Comparison of ENCODE assay signal across 11 mouse cellular contexts in the genomic region with DNA sequence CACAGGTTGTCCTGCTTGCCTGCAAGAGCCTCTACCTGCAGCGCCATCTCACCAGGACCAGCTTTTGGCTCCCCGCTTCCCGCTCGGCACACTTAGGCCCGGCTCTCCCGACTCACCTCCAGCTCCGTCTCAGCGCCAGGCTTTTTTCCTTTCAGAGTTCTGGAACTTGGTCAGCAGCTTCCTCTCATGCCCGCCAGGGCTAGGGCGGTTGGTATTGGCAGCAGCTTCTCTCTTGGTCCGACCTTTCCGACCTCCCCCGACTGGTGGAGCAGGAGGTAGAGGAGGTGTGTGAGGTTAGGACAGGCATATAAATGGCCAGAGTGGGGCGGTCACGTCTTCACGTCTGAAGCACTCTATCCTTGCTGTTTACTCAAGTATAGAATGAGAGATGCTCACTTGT. TPM values are rescaled to one million over a fixed set of nuclear protein-coding genes. Genes with fewer than 3 reads are reported as not detected.
DNase-seq lines count a peak whose midpoint lies in the region; ATAC-seq and TF ChIP-seq lines count a peak whose summit lies in the region.
"Had no signal": no experiment of that assay in that cellular context is flagged by ENCODE, and none has a peak within 500 bp of the region (broad histone marks: within the 10 kb centered on the region; RNA-seq: fewer than 3 reads in every experiment).

No protein-coding gene starts in this region.

- TF ChIP-seq CTCF in liver, adult 2 months (IDR thresholded peaks at IDR 0.05; ENCODE audit: low read depth, low read length), result 0 out of 2 replicates have a peak, but pooled peaks have one; percentile 7

- peaks cover 2% of the 10 kb centered on the region for H3K4me1 ChIP-seq in liver, adult 2 months (ENCODE audit: control insufficient read depth, insufficient read depth, low read length)
- peaks cover 33% of the 10 kb centered on the region for H3K4me1 ChIP-seq in liver, embryonic 11.5 days (replicated peaks; ENCODE audit: control insufficient read depth, insufficient read depth, low read length)

- H3K36me3 ChIP-seq in liver, adult 2 months (ENCODE audit: control insufficient read depth, insufficient read depth, low read length), result no peaks in the 10 kb centered on the region
- no peaks in the 10 kb centered on the region for H3K36me3 ChIP-seq in liver, embryonic 11.5 days (ENCODE audit: control insufficient read depth, insufficient read depth, low read length)
- peaks cover 28% of the 10 kb centered on the region for H3K36me3 ChIP-seq in myocyte (ENCODE audit: control insufficient read depth, insufficient read depth)

- no peaks in the 10 kb centered on the region for H3K27me3 ChIP-seq in liver, adult 2 months (ENCODE audit: control insufficient read depth, insufficient read depth, low read length)
- H3K27me3 ChIP-seq in liver, embryonic 11.5 days (replicated peaks; ENCODE audit: control insufficient read depth, insufficient read depth, low read length), result no peaks in the 10 kb centered on the region
- no peaks in the 10 kb centered on the region for H3K27me3 ChIP-seq in myocyte (ENCODE audit: control insufficient read depth, insufficient read depth, insufficient read length)

- no peak for ATAC-seq in liver, embryonic 11.5 days (replicated peaks; ENCODE audit: low FRiP score)

- H3K9ac ChIP-seq in liver, adult 2 months (ENCODE audit: low read depth, low read length), result no peak overlapping the region
- no peak overlapping the region for H3K9ac ChIP-seq in liver, embryonic 11.5 days (ENCODE audit: low read depth, low read length)

- WGBS in liver, adult 2 months, result 60% methylated on average over 16 of the region's 16 CpGs
- WGBS in liver, embryonic 11.5 days, result 71% methylated on average over 16 of the region's 16 CpGs

- no peak overlapping the region for H3K4me3 ChIP-seq in liver, adult 2 months (ENCODE audit: insufficient read depth, low read depth, low read length)
- no peak overlapping the region for H3K4me3 ChIP-seq in liver, embryonic 11.5 days (ENCODE audit: low read depth, low read length)
- H3K4me3 ChIP-seq in myocyte, result peak overlapping the region; percentile 97

- peak overlapping the region; percentile 5 for H3K4me2 ChIP-seq in liver, embryonic 11.5 days
- peak overlapping the region; percentile 96 for H3K4me2 ChIP-seq in myocyte (ENCODE audit: low read depth)

- peak overlapping the region; percentile 53 for H3ac ChIP-seq in myocyte (ENCODE audit: control insufficient read depth, insufficient read length)

- no peaks in the 10 kb centered on the region for H3K79me2 ChIP-seq in liver, adult 2 months (ENCODE audit: control insufficient read depth, insufficient read depth, low read length)
- H3K79me2 ChIP-seq in myocyte (ENCODE audit: control insufficient read depth, insufficient read depth), result peaks cover 24% of the 10 kb centered on the region

- H3K9me3 ChIP-seq in liver, embryonic 11.5 days (ENCODE audit: control insufficient read depth, low read length), result no peaks in the 10 kb centered on the region

- peak; percentile 8 for DNase-seq in adrenal gland, postnatal 25 days
- no peak for DNase-seq in adrenal gland, postnatal 4 days (ENCODE audit: low spot score in 2 of 2)
- DNase-seq in liver, adult 2 months (ENCODE audit: extremely low read depth, low read depth, low spot score), result no peak
- no peak for DNase-seq in liver
- no peak for DNase-seq in liver, embryonic 11.5 days (ENCODE audit: low spot score)
- no peak for DNase-seq in spleen, postnatal 10 days (ENCODE audit: low spot score in 2 of 2)
- DNase-seq in spleen, postnatal 14 days (ENCODE audit: low spot score in 2 of 2), result no peak
- DNase-seq: embryo, embryonic 11 days had no signal

- no peak overlapping the region for H3K27ac ChIP-seq in liver, adult 2 months (replicated peaks; ENCODE audit: insufficient read depth, low read depth, low read length)
- no peak overlapping the region for H3K27ac ChIP-seq in liver, embryonic 11.5 days (ENCODE audit: low read depth, low read length)

- no peak for TF ChIP-seq POLR2A in liver, adult 2 months (IDR thresholded peaks at IDR 0.05; ENCODE audit: extremely low read depth, insufficient read depth, low read length)
- peak; percentile 39 for TF ChIP-seq POLR2A in myocyte (IDR thresholded peaks at IDR 0.05; ENCODE audit: insufficient read length, low read depth)

TF ChIP-seq in myocyte, 11 proteins besides CTCF, POLR2A, EP300 and RAD21:
- TF ChIP-seq TCF12 (IDR thresholded peaks at IDR 0.05; ENCODE audit: insufficient read depth, poor library complexity, severe bottlenecking) (no peak), POLR2AphosphoS2 (IDR thresholded peaks at IDR 0.05; ENCODE audit: insufficient read length, low read depth) (no peak), MAX (IDR thresholded peaks at IDR 0.05; ENCODE audit: low read depth) (no peak), E2F4 (IDR thresholded peaks at IDR 0.05; ENCODE audit: insufficient read depth) (no peak), MYOD1 (IDR thresholded peaks at IDR 0.05; ENCODE audit: control insufficient read depth in 1 of 3, insufficient read length in 2 of 3, low read depth in 2 of 3) (no peak), USF1 (IDR thresholded peaks at IDR 0.05; ENCODE audit: low read depth) (no peak), TCF3 (IDR thresholded peaks at IDR 0.05; ENCODE audit: insufficient read length, low read depth) (no peak)
TF ChIP-seq in myocyte: peak in this region for 0.

RNA-seq across cellular contexts. Expression of a gene that starts 5.9 kb away (rescaled TPM):
- total RNA-seq in adrenal gland, postnatal 25 days (2021), result 12.1 and 20.7 TPM in 2 replicates
- total RNA-seq in adrenal gland, postnatal 4 days (2021), result 10 to 100 TPM in 1 of 2 experiments, 1 to 10 TPM in 1; 7.5 to 15.3 TPM
- total RNA-seq in liver, adult 2 months (2014; rRNA removed), result 3.0 and 3.2 TPM in 2 replicates
- 1.2 TPM in 2 replicates for polyA plus RNA-seq in liver, adult 2 months (2012; rRNA removed)
- polyA plus RNA-seq in liver, embryonic 11.5 days (2014; fragmentation: Nextera tagmentation; extraction: Ambion mirVana), result 4.3 and 7.1 TPM in 2 replicates
- 244 TPM for polyA plus RNA-seq in myocyte (2012; fragmentation: generic; extraction: Trizol)

RNA-seq across cellular contexts. Expression of a gene that starts 24.3 kb away (rescaled TPM):
- 37.5 and 41.1 TPM in 2 replicates for total RNA-seq in adrenal gland, postnatal 25 days (2021)
- 10 to 100 TPM; 30.4 to 33.5 TPM for total RNA-seq in adrenal gland, postnatal 4 days (2021)
- 7.7 and 10.7 TPM in 2 replicates for total RNA-seq in liver, adult 2 months (2014; rRNA removed)
- 34.7 and 54.2 TPM in 2 replicates for polyA plus RNA-seq in liver, adult 2 months (2012; rRNA removed)
- 53.7 and 64.5 TPM in 2 replicates for polyA plus RNA-seq in liver, embryonic 11.5 days (2014; fragmentation: Nextera tagmentation; extraction: Ambion mirVana)
- 35.3 TPM for polyA plus RNA-seq in myocyte (2012; fragmentation: generic; extraction: Trizol)

RNA-seq across cellular contexts. Expression of a gene that starts 30.0 kb away (rescaled TPM):
- total RNA-seq in adrenal gland, postnatal 25 days (2021), result not detected in 2 replicates
- total RNA-seq in adrenal gland, postnatal 4 days (2021), result not detected
- total RNA-seq in liver, adult 2 months (2014; rRNA removed), result not detected in 2 replicates
- 0.31 TPM in 1 of 2 replicates, not detected in the other for polyA plus RNA-seq in liver, adult 2 months (2012; rRNA removed)
- polyA plus RNA-seq in liver, embryonic 11.5 days (2014; fragmentation: Nextera tagmentation; extraction: Ambion mirVana), result not detected in 2 replicates
- not detected for polyA plus RNA-seq in myocyte (2012; fragmentation: generic; extraction: Trizol)
- total RNA-seq: adrenal gland, postnatal 10 days; gastrocnemius, postnatal 25 days had no signal

RNA-seq across cellular contexts. Expression of a gene that starts 39.2 kb away (rescaled TPM):
- total RNA-seq in adrenal gland, postnatal 25 days (2021), result 31.7 and 42.7 TPM in 2 replicates
- 10 to 100 TPM; 30.7 to 32.1 TPM for total RNA-seq in adrenal gland, postnatal 4 days (2021)
- total RNA-seq in liver, adult 2 months (2014; rRNA removed), result 7.1 and 9.5 TPM in 2 replicates
- polyA plus RNA-seq in liver, adult 2 months (2012; rRNA removed), result 40.9 and 57.0 TPM in 2 replicates
- polyA plus RNA-seq in liver, embryonic 11.5 days (2014; fragmentation: Nextera tagmentation; extraction: Ambion mirVana), result 19.7 and 25.2 TPM in 2 replicates
- 3.6 TPM for polyA plus RNA-seq in myocyte (2012; fragmentation: generic; extraction: Trizol)

RNA-seq across cellular contexts. Expression of a gene that starts 40.0 kb away (rescaled TPM):
- 1.4 and 3.2 TPM in 2 replicates for total RNA-seq in adrenal gland, postnatal 25 days (2021)
- total RNA-seq in adrenal gland, postnatal 4 days (2021), result 1 to 10 TPM; 1.1 to 1.2 TPM
- total RNA-seq in liver, adult 2 months (2014; rRNA removed), result 0.74 and 1.6 TPM in 2 replicates
- polyA plus RNA-seq in liver, adult 2 months (2012; rRNA removed), result 0.58 and 1.0 TPM in 2 replicates
- 0.68 and 1.4 TPM in 2 replicates for polyA plus RNA-seq in liver, embryonic 11.5 days (2014; fragmentation: Nextera tagmentation; extraction: Ambion mirVana)
- polyA plus RNA-seq in myocyte (2012; fragmentation: generic; extraction: Trizol), result 4.7 TPM
